In genomic region chr14:52014271-52014760, GRCm38 (mm10) we compare ENCODE assay signal across 8 mouse cellular contexts. TPM values are rescaled to one million over a fixed set of nuclear protein-coding genes. Genes with fewer than 3 reads are reported as not detected.
A peak's percentile ranks its signal among the peaks of the same experiment; 100 is the strongest.
DNase-seq lines count a peak whose midpoint lies in the region; ATAC-seq and TF ChIP-seq lines count a peak whose summit lies in the region.

No protein-coding gene starts in this region.

- TF ChIP-seq POLR2A in CH12.LX (IDR thresholded peaks at IDR 0.05; ENCODE audit: low read depth, low read length), result no peak

- H3K4me3 ChIP-seq in CH12.LX (replicated peaks in 1 of 3; ENCODE audit: low read depth in 2 of 3, low read length in 2 of 3, poor library complexity in 1 of 3), result peak overlapping the region in 2 of 3 experiments; percentile 60 to 79
- H3K4me3 ChIP-seq in forebrain, embryonic 16.5 days (replicated peaks; ENCODE audit: low read length), result peak overlapping the region; percentile 60
- peak overlapping the region; percentile 67 to 69; a peak in 3 of 4 replicates for H3K4me3 ChIP-seq in liver, embryonic 14.5 days (ENCODE audit: insufficient read depth in 1 of 2, low read depth in 2 of 2, low read length in 2 of 2)

- H3K27ac ChIP-seq in CH12.LX (ENCODE audit: insufficient read depth, low read depth), result no peak overlapping the region
- H3K27ac ChIP-seq in forebrain, embryonic 16.5 days (ENCODE audit: low read length), result peak overlapping the region; percentile 92
- H3K27ac ChIP-seq in liver, embryonic 14.5 days, result no peak overlapping the region

- no peak for TF ChIP-seq RAD21 in CH12.LX (IDR thresholded peaks at IDR 0.05; ENCODE audit: low read depth, low read length)

- dilution Hi-C loops in CH12.LX (cut with MboI; ENCODE audit: extremely low pct_ligation_motif_present, extremely low pct_unique_long_range_greater_than_20kb, low sequenced_read_pairs), result no loop called here

- ATAC-seq in forebrain, embryonic 16.5 days, result no peak
- ATAC-seq in liver, embryonic 14.5 days (ENCODE audit: insufficient read depth), result peak; percentile 14; the same call in 1 of the 2 replicates

- peak overlapping the region; percentile 85 for H3K4me2 ChIP-seq in CH12.LX (ENCODE audit: insufficient read depth, low read depth, poor library complexity, severe bottlenecking)
- peak overlapping the region; percentile 73 for H3K4me2 ChIP-seq in forebrain, embryonic 16.5 days (ENCODE audit: low read length)
- peak overlapping the region; percentile 90 for H3K4me2 ChIP-seq in liver, embryonic 14.5 days (ENCODE audit: low read depth)

- H3K9me3 ChIP-seq in CH12.LX (replicated peaks; ENCODE audit: low read length), result no peaks in the 10 kb centered on the region
- no peaks in the 10 kb centered on the region for H3K9me3 ChIP-seq in forebrain, embryonic 16.5 days (ENCODE audit: control insufficient read depth, low read length)
- no peaks in the 10 kb centered on the region for H3K9me3 ChIP-seq in liver, embryonic 14.5 days (ENCODE audit: control insufficient read depth, low read length)

- intact Hi-C loops in gastrocnemius, postnatal 14 days (cut with DNase I; ENCODE audit: low total_unique reads), result no loop called here
- intact Hi-C loops in gastrocnemius, postnatal 36 days (cut with DNase I), result no loop called here

- 0% methylated on average over 5 of the region's 80 CpGs for WGBS in forebrain, embryonic 16.5 days
- WGBS in liver, embryonic 14.5 days (ENCODE audit: insufficient replicate concordance), result 2% methylated on average over 45 of the region's 80 CpGs

- H3K36me3 ChIP-seq in CH12.LX (replicated peaks in 1 of 2; ENCODE audit: control insufficient read depth in 1 of 2, insufficient read depth in 1 of 2, low read length in 1 of 2), result peaks cover 2 to 21% of the 10 kb centered on the region in 2 experiments
- no peaks in the 10 kb centered on the region for H3K36me3 ChIP-seq in forebrain, embryonic 16.5 days (ENCODE audit: control insufficient read depth, insufficient read depth)
- H3K36me3 ChIP-seq in liver, embryonic 14.5 days (replicated peaks; ENCODE audit: control insufficient read depth, insufficient read depth, low read depth), result no peaks in the 10 kb centered on the region

- H3K27me3 ChIP-seq in CH12.LX (replicated peaks), result no peaks in the 10 kb centered on the region
- no peaks in the 10 kb centered on the region for H3K27me3 ChIP-seq in forebrain, embryonic 16.5 days (replicated peaks; ENCODE audit: control insufficient read depth, insufficient read depth, low read length)
- no peaks in the 10 kb centered on the region for H3K27me3 ChIP-seq in liver, embryonic 14.5 days (ENCODE audit: control insufficient read depth, insufficient read depth, low read length)

- TF ChIP-seq EP300 in CH12.LX (IDR thresholded peaks at IDR 0.05; ENCODE audit: low read length), result no peak
- TF ChIP-seq EP300 in liver, embryonic 14.5 days (IDR thresholded peaks at IDR 0.05; ENCODE audit: low read depth), result no peak

- peaks cover 15 to 51% of the 10 kb centered on the region in 2 experiments for H3K4me1 ChIP-seq in CH12.LX (ENCODE audit: control insufficient read depth in 1 of 2, insufficient read depth in 2 of 2)
- H3K4me1 ChIP-seq in forebrain, embryonic 16.5 days (replicated peaks; ENCODE audit: control insufficient read depth, insufficient read depth, low read length), result peaks cover 60% of the 10 kb centered on the region
- peaks cover 22 to 28% of the 10 kb centered on the region in 2 experiments for H3K4me1 ChIP-seq in liver, embryonic 14.5 days (replicated peaks; ENCODE audit: control insufficient read depth in 2 of 2, insufficient read depth in 2 of 2, low read length in 1 of 2)

- H3K9ac ChIP-seq in CH12.LX (ENCODE audit: insufficient read depth, low read depth), result peak overlapping the region; percentile 96
- peak overlapping the region; percentile 83 for H3K9ac ChIP-seq in forebrain, embryonic 16.5 days (replicated peaks; ENCODE audit: low read depth, low read length)
- H3K9ac ChIP-seq in liver, embryonic 14.5 days (replicated peaks), result peak overlapping the region; percentile 72

- TF ChIP-seq CTCF in CH12.LX (conservative IDR thresholded peaks at IDR 0.05 in 1 of 2, IDR thresholded peaks at IDR 0.05 in 1 of 2; ENCODE audit: low read depth in 2 of 2, low read length in 2 of 2), result no peak
- no peak for TF ChIP-seq CTCF in liver, embryonic 14.5 days (IDR thresholded peaks at IDR 0.05; ENCODE audit: low read depth)

- no peaks in the 10 kb centered on the region; the same call in 1 of the 2 replicates for H3K79me2 ChIP-seq in CH12.LX (replicated peaks; ENCODE audit: control insufficient read depth, extremely low read depth, insufficient read depth, poor library complexity, severe bottlenecking)

- peak; percentile 13 for DNase-seq in gastrocnemius, postnatal 14 days
- no peak for DNase-seq in gastrocnemius, postnatal 36 days
- DNase-seq in CH12.LX (ENCODE audit: extremely low read depth) (no peak), adipocyte (ENCODE audit: low spot score) (no peak)
- DNase-seq in liver, embryonic 14.5 days (ENCODE audit: low read depth in 3 of 3, low spot score in 3 of 3), result no peak
- no peak for DNase-seq in layer of hippocampus, adult 9-11 months
- no peak for DNase-seq in testis, postnatal 10 days (ENCODE audit: low spot score)

- in situ Hi-C loops in CH12.LX (cut with MboI; ENCODE audit: low pct_ligation_motif_present, low pct_unique_long_range_greater_than_20kb, low sequenced_read_pairs), result no loop called here

TF ChIP-seq in CH12.LX, 34 proteins besides CTCF, POLR2A, EP300 and RAD21:
- TF ChIP-seq RCOR1 (conservative IDR thresholded peaks at IDR 0.05; ENCODE audit: low read depth, low read length), result no peak
- no peak for TF ChIP-seq JUND (conservative IDR thresholded peaks at IDR 0.05; ENCODE audit: low read depth, low read length)
- TF ChIP-seq KAT2A (IDR thresholded peaks at IDR 0.05; ENCODE audit: insufficient replicate concordance, low read length), result no peak
- no peak for TF ChIP-seq SMC3 (IDR thresholded peaks at IDR 0.05; ENCODE audit: low read depth, low read length)
- no peak for TF ChIP-seq ZKSCAN1 (IDR thresholded peaks at IDR 0.05; ENCODE audit: borderline replicate concordance, low read depth, low read length)
- TF ChIP-seq UBTF (IDR thresholded peaks at IDR 0.05; ENCODE audit: low read depth, low read length), result no peak
- no peak for TF ChIP-seq MEF2A (IDR thresholded peaks at IDR 0.05; ENCODE audit: borderline replicate concordance, low read depth, low read length)
- no peak for TF ChIP-seq IRF4 (IDR thresholded peaks at IDR 0.05; ENCODE audit: low read depth, low read length)
- no peak for TF ChIP-seq ZMIZ1 (IDR thresholded peaks at IDR 0.05; ENCODE audit: low read depth, low read length)
- TF ChIP-seq MYC (IDR thresholded peaks at IDR 0.05; ENCODE audit: low read depth, low read length), result no peak
- TF ChIP-seq TBP (conservative IDR thresholded peaks at IDR 0.05; ENCODE audit: low read depth, low read length), result no peak
- TF ChIP-seq MAFK (IDR thresholded peaks at IDR 0.05; ENCODE audit: insufficient replicate concordance, low read length), result no peak
- TF ChIP-seq NRF1 (IDR thresholded peaks at IDR 0.05; ENCODE audit: low read depth, low read length), result no peak
- no peak for TF ChIP-seq GABPA (IDR thresholded peaks at IDR 0.05; ENCODE audit: insufficient replicate concordance, low read depth, low read length)
- no peak for TF ChIP-seq ZNF384 (IDR thresholded peaks at IDR 0.05; ENCODE audit: low read depth, low read length)

RNA-seq across cellular contexts. Expression of gene Tmem253, which starts 1.1 kb away (rescaled TPM):
- total RNA-seq in gastrocnemius, postnatal 14 days (2021), result under 1 TPM; 0.55 to 0.62 TPM
- 1 to 10 TPM; 1.3 to 1.5 TPM for total RNA-seq in gastrocnemius, postnatal 36 days (2021)
- total RNA-seq in CH12.LX (2012; rRNA removed) (0.64 and 0.71 TPM in 2 replicates), CH12.LX (2014; rRNA removed) (not detected in 2 replicates)
- polyA plus RNA-seq in CH12.LX (2012; ENCODE audit: insufficient read length, low read depth), result 1.9 and 2.6 TPM in 2 replicates
- 0.67 and 0.81 TPM in 2 replicates for polyA plus RNA-seq in forebrain, embryonic 16.5 days (2015; fragmentation: Nextera tagmentation; extraction: Ambion mirVana)
- polyA plus RNA-seq in liver, embryonic 14.5 days (2012; rRNA removed), result 0.06 and 0.08 TPM in 2 replicates
- 0.24 TPM in 1 of 2 replicates, not detected in the other for polyA plus RNA-seq in liver, embryonic 14.5 days (2014; fragmentation: Nextera tagmentation; extraction: Ambion mirVana)

RNA-seq across cellular contexts. Expression of gene Zfp219, which starts 6.2 kb away (rescaled TPM):
- total RNA-seq in gastrocnemius, postnatal 14 days (2021), result 10 to 100 TPM; 13.3 to 13.4 TPM
- total RNA-seq in gastrocnemius, postnatal 36 days (2021), result 10 to 100 TPM in 1 of 2 experiments, 1 to 10 TPM in 1; 9.7 to 12.4 TPM
- total RNA-seq in CH12.LX (2012; rRNA removed), result 17.5 and 20.0 TPM in 2 replicates
- 11.5 and 15.8 TPM in 2 replicates for total RNA-seq in CH12.LX (2014; rRNA removed)
- polyA plus RNA-seq in CH12.LX (2012; ENCODE audit: insufficient read length, low read depth), result 19.3 and 20.8 TPM in 2 replicates
- polyA plus RNA-seq in forebrain, embryonic 16.5 days (2015; fragmentation: Nextera tagmentation; extraction: Ambion mirVana), result 28.6 and 32.2 TPM in 2 replicates
- polyA plus RNA-seq in liver, embryonic 14.5 days (2012; rRNA removed), result 9.7 and 10.4 TPM in 2 replicates
- 7.4 and 9.8 TPM in 2 replicates for polyA plus RNA-seq in liver, embryonic 14.5 days (2014; fragmentation: Nextera tagmentation; extraction: Ambion mirVana)

RNA-seq across cellular contexts. Expression of gene Olfr221, which starts 27.9 kb away (rescaled TPM):
- not detected for total RNA-seq in gastrocnemius, postnatal 14 days (2021)
- total RNA-seq in gastrocnemius, postnatal 36 days (2021), result not detected
- total RNA-seq in CH12.LX (2012; rRNA removed) (not detected in 2 replicates), CH12.LX (2014; rRNA removed) (not detected in 2 replicates)
- not detected in 2 replicates for polyA plus RNA-seq in CH12.LX (2012; ENCODE audit: insufficient read length, low read depth)
- polyA plus RNA-seq in forebrain, embryonic 16.5 days (2015; fragmentation: Nextera tagmentation; extraction: Ambion mirVana), result not detected in 2 replicates
- polyA plus RNA-seq in liver, embryonic 14.5 days (2012; rRNA removed), result not detected in 2 replicates
- not detected in 2 replicates for polyA plus RNA-seq in liver, embryonic 14.5 days (2014; fragmentation: Nextera tagmentation; extraction: Ambion mirVana)

RNA-seq across cellular contexts. Expression of gene Arhgef40, which starts 29.8 kb away (rescaled TPM):
- 10 to 100 TPM; 24.2 to 32.0 TPM for total RNA-seq in gastrocnemius, postnatal 14 days (2021)
- total RNA-seq in gastrocnemius, postnatal 36 days (2021), result 10 to 100 TPM; 13.9 to 18.5 TPM
- total RNA-seq in CH12.LX (2012; rRNA removed) (3.8 and 8.9 TPM in 2 replicates), CH12.LX (2014; rRNA removed) (0.62 and 0.85 TPM in 2 replicates)
- 1.1 and 2.2 TPM in 2 replicates for polyA plus RNA-seq in CH12.LX (2012; ENCODE audit: insufficient read length, low read depth)
- 58.5 and 70.4 TPM in 2 replicates for polyA plus RNA-seq in forebrain, embryonic 16.5 days (2015; fragmentation: Nextera tagmentation; extraction: Ambion mirVana)
- polyA plus RNA-seq in liver, embryonic 14.5 days (2012; rRNA removed), result 14.1 and 15.3 TPM in 2 replicates
- 9.4 and 16.5 TPM in 2 replicates for polyA plus RNA-seq in liver, embryonic 14.5 days (2014; fragmentation: Nextera tagmentation; extraction: Ambion mirVana)
